Mouse (Mus musculus): ENCODE data around the gene Slc16a6.

Gene Slc16a6

DNA sequence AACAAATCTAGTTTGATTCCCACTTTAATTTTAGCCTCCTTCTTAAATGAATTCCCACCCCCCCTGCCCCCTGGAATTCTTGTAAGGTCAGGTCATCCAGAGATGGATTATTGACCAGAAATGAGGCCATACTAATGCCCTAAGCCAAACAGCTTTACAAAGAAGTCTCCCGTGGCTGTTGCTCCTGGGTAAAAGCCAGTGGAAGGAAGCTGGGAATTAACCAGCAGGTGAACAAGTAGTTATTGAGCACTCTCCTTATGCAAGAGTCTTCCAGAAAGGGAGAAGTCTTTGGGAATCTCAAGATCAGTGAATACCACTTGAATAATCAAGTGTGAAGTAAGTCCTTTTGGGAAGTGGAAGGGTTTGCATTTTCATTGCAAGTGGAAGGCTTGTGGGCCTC lies 13.7 kb upstream of the Slc16a6 start:
- no peak for DNase-seq (ENCODE audit: low read depth, low spot score)

DNA sequence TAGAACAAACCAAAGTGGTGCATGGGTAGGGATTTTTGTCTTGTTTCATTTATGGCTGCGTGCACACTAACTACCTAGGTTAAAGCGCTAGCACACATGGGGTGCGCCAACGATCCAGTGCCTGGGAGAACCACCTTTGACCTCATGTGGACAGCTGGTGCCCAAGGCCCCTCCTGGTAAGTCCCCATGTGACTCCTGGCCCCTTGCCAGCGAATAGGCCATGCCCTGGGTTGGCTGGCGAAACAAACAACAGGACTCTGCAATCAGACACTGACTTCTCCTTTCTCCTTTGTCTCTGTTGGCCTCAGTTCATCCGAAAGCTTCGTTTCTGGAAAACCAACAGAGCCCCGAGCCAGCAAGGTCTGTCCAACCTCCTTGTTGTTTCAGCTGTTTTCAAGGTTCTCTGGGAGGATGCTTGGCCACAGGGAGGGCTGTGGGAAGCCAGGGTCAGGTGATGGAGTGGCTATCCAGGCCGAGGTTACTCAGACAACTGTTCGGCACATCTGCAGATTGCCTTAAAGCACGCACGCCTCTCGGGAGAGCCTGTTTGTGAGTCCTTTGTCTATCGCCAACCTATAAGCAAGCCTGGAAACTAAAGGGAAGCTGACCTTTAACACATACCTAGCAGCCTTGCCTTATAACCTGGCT lies 12.1 kb upstream of the Slc16a6 start:
- DNase-seq (ENCODE audit: low read depth, low spot score): no peak

DNA sequence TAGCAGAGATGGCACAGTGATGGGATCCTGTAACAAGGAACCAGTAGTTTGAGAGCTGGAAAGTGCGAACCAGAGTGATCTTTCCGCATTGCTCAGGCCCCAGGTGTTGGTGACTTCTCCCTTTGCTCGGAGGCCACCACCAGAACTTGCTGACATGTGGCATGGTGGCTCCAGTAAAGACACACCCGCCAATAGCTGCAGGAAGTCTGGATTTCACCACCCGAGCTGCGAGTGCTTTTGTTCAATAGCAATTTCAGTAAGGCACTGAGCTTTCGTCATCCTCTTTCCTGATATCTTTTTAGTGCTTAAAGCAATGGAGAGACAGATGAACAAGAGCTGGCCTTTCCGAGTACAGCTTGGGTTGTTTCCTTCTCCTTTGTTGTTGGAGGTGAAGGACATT lies 7.0 kb upstream of the Slc16a6 start:
- no peak for DNase-seq (ENCODE audit: low read depth, low spot score)

DNA sequence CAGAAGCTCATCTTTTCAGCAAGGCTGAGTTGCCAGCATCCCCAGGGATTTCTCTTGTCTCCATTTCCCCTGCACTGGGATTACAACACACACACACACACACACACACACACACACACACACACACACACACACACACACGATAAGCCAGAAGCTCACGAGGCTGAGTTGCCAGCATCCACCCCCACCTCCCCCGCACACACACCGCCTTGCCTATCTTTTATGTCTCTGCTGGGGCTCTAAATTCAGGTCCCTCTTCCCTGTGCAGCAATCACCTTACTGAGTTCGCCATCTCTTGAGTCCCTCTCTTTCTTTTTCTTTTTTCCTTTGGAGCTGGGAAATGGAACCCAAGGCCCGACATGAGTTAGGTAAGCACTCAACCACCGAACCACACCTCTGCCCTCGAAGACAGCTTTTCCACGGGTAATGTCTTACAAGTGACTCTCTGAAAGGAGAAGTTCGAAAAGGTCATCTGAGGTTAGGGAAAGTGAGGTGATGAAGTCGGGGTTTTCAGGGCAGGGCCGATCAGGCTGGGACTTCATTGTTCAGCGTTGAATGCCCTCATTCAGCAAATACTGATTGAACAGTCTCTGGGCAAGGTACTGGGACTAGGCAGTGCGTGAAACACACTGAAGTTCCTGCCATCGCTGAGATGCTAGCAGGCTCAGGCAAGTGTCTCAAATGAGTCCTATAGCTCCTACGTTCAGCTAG lies 6.3 kb upstream of the Slc16a6 start:
- no peak for DNase-seq (ENCODE audit: low read depth, low spot score)

DNA sequence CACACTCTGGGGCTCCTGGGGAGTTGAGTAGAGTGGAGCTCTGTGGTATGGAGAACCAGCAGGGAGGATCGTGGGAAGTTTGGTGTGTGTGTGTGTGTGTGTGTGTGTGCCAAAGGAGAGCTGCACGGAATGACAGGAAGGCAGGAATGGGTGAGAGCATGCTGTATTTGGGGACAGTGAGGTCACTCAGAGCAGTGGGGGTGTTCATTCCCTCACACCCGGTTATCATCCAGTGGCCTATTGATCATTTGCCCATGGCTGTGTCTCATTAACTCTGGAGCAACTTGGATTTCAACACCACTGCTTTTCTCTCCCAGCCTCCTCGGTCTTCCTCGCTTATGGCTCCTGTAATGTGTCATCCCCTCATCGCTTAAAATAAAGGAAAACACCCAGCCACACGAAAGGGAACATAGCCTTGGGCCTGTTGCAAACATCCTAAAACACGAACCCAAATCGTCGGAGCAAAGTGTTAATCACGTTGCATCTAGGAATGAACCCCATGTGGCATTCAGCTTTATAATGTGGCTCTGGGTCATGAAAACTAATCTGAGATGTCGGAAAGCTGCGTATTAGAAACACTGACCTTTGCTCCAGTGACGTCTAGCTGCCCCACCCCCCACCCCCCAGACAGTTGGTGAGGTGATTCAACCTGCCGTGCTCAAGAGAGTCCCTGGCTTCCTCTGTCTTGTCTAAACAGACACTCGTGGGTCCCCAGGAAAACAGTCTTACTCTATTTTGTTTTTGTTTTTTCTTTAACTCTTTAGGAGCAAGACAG lies 4.4 kb upstream of the Slc16a6 start:
- no peak for DNase-seq (ENCODE audit: low read depth, low spot score)

DNA sequence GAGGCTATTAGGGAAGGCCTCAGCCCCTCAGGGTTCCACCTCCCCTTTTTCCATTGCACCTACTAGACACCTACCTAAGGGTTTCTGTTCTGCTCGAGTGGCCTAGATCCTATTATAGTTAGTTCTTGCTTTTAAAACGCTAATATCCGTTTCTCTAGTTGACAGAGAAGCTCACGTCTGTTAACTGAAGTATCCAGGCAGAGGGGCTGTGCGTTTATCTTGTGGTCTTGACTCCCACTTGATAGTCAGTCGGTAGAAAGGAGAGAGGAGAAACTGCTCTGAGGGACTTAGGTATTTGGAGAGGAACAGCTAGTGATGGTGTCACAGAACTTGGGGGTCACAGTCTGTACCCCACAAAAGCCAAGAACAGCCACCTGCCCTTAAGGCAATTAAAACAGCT lies 3.3 kb upstream of the Slc16a6 start:
- DNase-seq (ENCODE audit: low read depth, low spot score): no peak

DNA sequence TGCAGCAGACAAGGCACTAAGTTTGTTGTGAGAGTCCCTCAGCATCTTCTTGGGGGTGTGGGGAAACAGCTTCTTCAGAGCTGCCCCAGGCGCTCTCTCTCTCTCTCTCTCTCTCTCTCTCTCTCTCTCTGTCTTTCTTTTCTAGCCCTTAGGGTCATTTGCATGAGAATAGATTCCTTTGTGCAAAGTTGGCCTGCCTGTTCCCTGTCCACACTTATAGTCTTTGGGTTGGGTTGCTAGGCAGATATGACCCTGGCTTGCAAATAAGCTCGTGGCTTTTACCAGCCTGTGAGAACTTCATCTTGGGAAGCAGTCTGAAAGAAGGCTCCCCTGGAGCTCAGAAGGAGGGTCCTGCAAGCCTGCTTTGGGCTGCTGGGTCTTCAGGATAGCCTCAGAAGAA lies 2.8 kb upstream of the Slc16a6 start:
- no peak for DNase-seq (ENCODE audit: low read depth, low spot score)

DNA sequence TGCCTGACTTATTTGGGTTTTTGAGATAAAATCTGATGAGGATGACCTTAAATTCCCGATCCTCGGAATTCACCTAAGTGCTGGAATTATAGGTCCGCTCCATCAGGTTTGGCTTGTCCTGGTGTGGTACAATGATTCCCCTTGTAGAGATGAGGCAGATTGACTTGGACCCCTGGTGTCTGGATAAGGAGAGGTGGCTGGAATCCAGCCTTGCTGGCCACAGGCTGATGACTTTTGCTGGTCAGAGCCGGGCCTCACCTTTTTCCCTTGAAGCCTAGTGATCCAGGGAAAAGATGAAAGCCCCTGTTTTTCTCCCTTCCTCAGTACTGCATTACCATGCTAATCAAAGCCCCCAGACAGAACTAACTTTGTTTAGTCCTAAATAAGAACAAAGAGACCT lies 2.3 kb upstream of the Slc16a6 start:
- no peak for DNase-seq (ENCODE audit: low read depth, low spot score)

DNA sequence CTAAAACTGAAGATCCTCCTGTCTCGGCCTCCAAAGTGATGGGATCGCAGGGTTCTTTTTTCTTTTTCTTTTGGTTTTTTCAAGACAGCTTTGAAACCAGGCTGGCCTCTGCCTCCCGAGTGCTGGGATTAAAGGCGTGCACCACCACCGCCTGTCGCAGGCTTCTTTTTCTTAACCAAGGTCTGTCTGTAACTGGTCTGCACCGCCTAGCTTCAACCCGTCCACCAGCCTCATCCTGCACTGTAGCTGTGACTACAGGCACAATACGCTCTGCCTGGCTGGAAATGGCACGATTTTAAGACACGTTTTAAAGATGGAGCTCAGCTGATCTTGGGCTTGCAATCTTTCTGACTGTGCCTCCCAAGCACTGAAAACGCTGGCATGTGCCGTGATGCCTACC lies 1.4 kb upstream of the Slc16a6 start:
- DNase-seq (ENCODE audit: low read depth, low spot score): no peak

DNA sequence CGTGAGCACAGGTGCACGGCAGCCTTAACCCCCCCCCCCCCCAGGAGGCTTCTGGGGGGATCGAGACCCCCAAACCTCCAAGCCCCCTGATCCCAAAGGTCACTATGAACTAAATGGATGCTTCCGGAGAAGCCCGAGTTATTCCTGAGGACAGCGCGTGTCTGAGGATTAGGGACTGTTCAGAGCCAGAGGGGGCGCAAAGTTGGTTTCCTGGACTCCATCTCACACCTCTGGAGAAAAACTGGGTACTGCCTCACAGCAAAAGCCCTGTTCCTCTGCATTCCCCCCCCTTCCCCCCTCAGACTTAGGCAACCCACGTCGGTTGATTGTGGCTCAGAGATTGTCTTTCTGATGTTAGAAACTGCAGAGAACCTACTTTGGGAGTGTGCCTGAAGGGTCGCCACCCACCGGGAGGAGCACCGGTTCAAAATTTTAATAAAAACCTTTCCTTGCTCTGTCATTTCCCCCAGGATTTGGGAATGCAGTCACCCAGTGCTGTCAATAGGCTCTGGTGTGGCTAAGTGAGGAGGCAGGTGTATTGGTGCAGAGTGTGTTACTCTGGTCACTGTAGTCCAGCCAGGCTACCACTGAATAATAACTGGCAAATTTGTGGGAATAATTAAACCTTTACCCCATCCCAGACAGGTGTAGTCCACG lies 816 bp upstream of the Slc16a6 start:
- no peak for DNase-seq (ENCODE audit: low read depth, low spot score)

DNA sequence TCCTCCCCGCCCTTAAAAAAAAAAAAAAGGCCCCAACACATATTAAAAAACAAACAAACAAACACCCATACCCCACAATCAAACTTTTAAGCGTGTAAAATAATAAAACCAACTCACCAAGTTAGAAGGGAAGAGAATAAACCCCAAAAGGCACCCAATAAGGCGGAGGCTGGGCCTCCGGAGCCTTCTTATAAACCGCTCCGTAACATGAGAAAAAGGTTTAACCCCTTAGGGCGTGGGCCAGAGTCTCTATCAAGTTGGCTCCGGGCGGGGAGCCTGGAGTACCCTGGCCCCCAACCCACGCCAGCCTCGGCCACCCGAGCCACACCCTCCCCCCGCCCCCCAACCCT lies 602 bp downstream of the Slc16a6 start:
- DNase-seq (ENCODE audit: low read depth, low spot score): no peak

DNA sequence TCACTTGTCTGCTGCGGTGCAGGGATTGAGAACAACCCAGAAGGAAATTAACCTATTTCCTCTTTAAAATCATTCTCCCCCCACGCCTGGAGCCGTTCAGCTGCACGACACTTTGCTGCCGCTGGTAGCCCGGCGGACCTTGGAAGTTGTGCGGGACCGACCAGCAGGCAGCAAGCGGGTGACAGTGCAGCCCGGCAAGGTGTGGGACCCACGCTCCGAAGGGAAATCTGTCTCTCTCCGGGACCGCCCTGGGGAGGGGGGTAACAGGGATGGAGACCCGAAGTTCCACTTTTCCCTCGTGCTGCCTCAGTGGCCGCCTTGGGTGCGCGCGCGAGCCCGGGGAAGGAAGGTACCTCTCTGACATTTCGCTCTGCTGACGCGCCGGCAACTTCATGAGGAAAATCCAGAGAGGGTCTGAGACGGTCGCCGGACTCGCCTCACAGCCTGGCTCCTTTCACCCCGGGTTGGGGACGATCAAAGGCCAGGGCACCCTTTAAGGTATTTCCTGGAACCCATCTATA lies 1.2 kb downstream of the Slc16a6 start:
- no peak for DNase-seq (ENCODE audit: low read depth, low spot score)

DNA sequence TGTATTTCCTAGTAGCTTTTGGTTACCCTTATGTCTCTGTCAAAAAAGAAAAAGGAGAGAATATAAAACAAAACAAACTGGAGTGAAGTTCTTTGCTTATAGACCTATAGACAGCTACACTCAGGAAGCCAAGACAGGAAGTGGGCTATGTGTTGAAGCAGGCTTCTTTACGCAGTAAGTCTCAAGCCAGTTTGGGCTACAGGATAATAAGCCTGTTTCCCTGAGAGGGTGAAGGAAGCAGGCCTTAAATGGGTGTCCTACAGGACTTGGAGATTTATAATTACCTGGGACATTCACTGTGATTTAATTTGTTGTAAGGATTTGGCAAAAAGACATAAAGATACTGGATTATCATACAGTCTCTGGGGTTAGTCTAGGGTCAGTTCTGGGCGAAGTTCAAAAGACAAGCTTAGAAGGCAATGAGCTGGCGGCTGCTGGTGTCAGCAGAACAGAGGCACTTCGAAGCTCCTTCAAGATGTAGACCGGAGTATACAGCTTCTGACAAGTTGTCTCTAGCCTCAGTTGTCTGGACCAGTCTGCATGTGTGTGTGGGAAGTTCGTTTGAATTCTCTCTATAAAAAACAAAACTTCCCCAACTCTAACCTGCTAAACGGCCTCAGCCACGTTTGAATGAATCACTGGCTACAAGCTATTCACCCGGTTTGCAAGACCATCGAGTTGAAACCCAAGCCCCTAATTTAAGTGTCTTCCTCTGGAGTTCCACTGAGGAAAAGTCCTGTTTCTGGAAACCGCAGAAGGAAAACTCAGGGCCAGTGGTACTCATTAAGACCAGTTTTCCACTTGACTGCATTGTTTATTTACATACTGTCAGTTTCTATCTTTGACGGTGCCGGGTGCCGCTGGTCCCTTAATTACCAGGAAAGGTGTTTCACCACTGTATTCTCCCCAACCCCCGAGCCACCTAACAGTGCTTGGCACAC lies 2.2 kb downstream of the Slc16a6 start:
- no peak for DNase-seq (ENCODE audit: low read depth, low spot score)

DNA sequence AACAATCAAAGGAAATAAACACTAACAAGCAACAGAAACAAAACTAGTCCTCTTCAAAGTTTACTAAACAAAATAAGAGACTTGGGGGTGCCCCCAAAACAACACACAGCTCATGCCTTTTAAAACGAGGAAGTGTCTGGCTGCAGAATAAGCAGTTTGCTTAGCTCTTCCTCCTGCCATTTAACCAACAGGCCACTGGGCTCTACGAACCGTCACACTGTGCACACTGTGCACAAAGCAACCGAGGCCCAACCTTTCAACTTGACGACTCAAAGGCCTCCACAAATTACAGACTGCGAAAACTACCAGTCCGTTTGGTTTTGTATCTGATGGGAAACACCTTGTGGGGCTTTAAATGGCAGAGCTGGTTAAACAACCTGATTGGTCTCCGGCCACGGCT lies 3.2 kb downstream of the Slc16a6 start:
- DNase-seq (ENCODE audit: low read depth, low spot score): no peak

DNA sequence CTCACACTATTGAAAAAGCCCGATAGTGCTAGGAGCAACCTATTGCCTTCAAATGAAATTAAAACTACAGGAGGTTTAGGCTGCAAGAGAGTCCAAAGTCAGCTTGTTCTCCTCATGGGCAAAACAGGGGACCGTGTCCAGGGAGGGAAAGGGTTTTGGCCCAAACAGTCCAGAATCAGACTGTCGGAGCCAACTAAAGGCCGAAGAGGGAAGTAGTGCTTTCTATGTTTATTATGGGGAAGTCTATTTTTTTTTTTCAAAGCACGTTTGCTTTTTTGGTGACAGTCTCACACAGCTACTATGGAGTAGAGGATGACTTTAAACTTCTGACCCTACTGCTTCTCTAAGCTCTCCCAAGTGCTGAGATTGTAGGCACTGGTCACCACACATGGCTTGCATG lies 5.3 kb downstream of the Slc16a6 start:
- DNase-seq (ENCODE audit: low read depth, low spot score): no peak

DNA sequence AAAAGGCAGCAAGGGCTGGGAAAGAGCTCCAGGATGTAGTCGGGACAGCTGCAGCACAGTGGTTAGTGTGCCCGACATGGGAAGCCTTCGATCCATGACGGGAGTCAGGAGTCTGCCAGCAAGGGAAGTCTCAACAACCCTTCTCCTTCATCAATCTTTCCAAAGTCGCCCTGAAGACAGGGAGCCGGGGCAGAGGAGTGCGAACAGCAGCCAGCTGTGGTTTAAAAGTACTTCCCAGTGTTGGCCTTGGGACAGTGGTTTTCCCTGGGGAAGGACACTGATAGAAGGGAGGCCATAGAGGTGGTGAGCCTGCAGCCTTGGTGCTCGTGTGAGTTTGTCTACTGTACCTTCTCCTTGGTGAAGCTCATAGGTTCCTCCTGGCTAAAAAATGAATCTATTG lies 6.4 kb downstream of the Slc16a6 start:
- no peak for DNase-seq (ENCODE audit: low read depth, low spot score)

DNA sequence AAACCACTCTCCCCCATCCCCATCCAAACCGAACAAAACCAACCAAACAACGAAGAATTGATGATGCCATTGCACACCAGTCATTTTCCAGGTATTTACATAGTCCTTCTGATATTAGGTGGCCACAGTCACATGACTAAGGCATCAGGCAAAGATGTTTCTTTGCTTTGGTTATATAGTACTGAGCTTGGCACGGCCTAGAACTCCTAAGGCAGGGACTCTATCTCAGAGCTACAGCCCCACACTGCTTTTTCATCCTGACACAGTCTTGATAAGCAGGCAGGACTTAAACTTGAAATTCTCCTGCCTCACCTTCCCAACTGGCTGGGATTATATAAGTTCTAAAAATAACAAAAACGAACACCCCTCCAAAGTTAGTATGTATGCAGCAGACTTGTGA lies 8.3 kb downstream of the Slc16a6 start:
- no peak for DNase-seq (ENCODE audit: low read depth, low spot score)

DNA sequence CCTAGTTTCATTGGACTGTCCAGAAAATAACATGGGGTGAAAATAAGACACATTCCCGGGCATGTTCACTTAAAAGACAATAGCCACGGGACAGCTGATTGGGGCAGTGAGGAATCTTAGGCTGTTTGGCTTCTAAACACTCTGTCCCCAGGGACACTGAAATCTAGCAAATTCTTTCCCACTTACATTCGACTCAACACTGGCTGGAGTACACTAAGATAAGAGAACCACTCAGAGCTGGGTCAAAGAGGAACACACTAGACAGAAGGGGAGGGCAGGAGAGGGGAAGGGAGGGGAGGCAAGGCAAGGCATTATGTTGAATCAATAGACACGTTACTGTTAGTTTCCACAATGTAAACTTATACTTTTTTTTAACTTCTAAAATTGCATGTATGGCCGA lies 12.8 kb downstream of the Slc16a6 start:
- DNase-seq (ENCODE audit: low read depth, low spot score): no peak

DNA sequence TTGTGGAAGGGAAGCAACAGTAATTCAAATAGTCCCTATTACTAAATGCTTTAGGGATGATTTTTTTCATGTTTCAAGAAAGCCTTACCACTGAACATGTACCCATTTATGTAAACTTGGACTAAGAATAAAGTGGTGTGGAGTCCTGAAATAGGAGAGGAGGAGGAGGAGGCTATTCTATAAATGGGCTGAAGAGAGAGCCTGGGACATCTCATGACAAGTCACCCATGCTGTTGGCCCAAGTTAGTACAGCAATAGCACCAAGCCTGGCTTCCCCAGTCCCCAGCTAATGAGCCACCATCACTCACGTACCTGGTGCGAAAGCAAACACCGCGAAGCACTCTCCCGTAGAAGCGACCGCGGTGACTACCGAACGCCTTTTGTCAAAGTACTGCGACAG lies 15.2 kb downstream of the Slc16a6 start:
- DNase-seq (ENCODE audit: low read depth, low spot score): no peak

DNA sequence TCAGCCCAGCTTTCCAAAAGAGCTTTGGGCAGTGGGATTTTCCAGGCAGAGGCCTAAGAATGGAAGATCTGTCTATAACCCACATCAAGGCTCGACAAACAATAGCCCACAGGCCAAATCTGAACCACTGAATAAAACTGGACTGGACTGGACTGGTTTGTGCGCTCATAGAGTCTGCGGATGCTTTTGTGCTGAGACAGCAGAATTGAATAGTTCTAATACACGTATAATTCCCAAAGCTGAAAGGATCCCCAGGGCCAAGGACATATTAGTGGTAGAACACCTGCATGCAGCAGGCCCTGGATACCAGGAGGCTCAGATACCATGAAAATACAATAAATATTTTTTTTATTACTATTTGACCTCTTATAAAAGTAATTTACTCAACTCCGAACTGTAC lies 17.1 kb downstream of the Slc16a6 start:
- no peak for DNase-seq (ENCODE audit: low read depth, low spot score)

DNA sequence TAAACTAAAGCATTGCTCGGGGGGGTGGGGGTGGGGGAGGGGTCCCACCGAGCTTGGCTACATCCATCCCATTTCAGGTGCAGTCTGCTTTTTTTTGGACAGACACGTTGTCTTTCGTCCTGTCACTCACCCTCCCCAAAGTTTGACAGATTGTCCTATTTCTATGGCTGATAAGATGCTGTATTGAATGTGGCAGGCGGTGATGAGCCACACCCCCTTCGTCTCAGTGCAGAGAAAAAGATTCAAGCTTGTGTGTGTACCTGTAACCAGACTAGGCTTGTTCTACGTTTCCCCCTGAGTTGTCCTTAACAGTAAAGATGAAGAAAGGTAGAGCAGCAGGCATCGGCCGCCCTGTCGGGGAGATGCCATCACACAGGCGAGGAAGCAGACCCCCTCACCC lies 22.2 kb downstream of the Slc16a6 start:
- DNase-seq (ENCODE audit: low read depth, low spot score): no peak
